ENCODE assay signal across 8 mouse cellular contexts in genomic region chr4:97564656-97565055, GRCm38 (mm10).
A peak's percentile ranks its signal among the peaks of the same experiment; 100 is the strongest.
DNase-seq lines count a peak whose midpoint lies in the region; ATAC-seq lines count a peak whose summit lies in the region.

No protein-coding gene starts in this region.

- H3K9ac ChIP-seq in hindbrain, embryonic 14.5 days: no peak overlapping the region
- no peak overlapping the region for H3K9ac ChIP-seq in hindbrain, embryonic 13.5 days
- H3K9ac ChIP-seq in forebrain, embryonic 15.5 days (replicated peaks): no peak overlapping the region

- no peak overlapping the region for H3K4me2 ChIP-seq in hindbrain, embryonic 14.5 days (replicated peaks)
- no peak overlapping the region for H3K4me2 ChIP-seq in hindbrain, embryonic 13.5 days
- H3K4me2 ChIP-seq in forebrain, embryonic 15.5 days (replicated peaks): no peak overlapping the region

- ATAC-seq in hindbrain, embryonic 14.5 days (ENCODE audit: low FRiP score): no peak
- ATAC-seq in hindbrain, embryonic 13.5 days (ENCODE audit: low FRiP score): no peak
- peak; percentile 92 for ATAC-seq in forebrain, embryonic 15.5 days (replicated peaks)
- no peak for ATAC-seq in cerebellum, adult (ENCODE audit: insufficient number of reproducible peaks, low FRiP score, low TSS enrichment)

- DNase-seq in hindbrain, embryonic 14.5 days (ENCODE audit: low spot score): peak; percentile 51
- DNase-seq in A20 (ENCODE audit: low read depth, low spot score) (peak; percentile 56), ZHBTc4 (ENCODE audit: low read depth, low spot score) (peak; percentile 71)
- peak; percentile 75 for DNase-seq in mesoderm, embryonic 11.5 days (ENCODE audit: low read depth, low spot score)
- no peak for DNase-seq in gastrocnemius, adult 8-10 months (ENCODE audit: low spot score in 2 of 2)

- H3K9me3 ChIP-seq in hindbrain, embryonic 14.5 days (ENCODE audit: control insufficient read depth, low read length): no peaks in the 10 kb centered on the region
- no peaks in the 10 kb centered on the region for H3K9me3 ChIP-seq in hindbrain, embryonic 13.5 days
- no peaks in the 10 kb centered on the region for H3K9me3 ChIP-seq in forebrain, embryonic 15.5 days

- no peaks in the 10 kb centered on the region for H3K36me3 ChIP-seq in hindbrain, embryonic 14.5 days (replicated peaks; ENCODE audit: control insufficient read depth, insufficient read depth)
- H3K36me3 ChIP-seq in hindbrain, embryonic 13.5 days: no peaks in the 10 kb centered on the region
- H3K36me3 ChIP-seq in forebrain, embryonic 15.5 days: no peaks in the 10 kb centered on the region

- H3K27ac ChIP-seq in hindbrain, embryonic 14.5 days: no peak overlapping the region
- H3K27ac ChIP-seq in hindbrain, embryonic 13.5 days: no peak overlapping the region
- no peak overlapping the region for H3K27ac ChIP-seq in forebrain, embryonic 15.5 days (replicated peaks)

- 36% methylated on average over 4 of the region's 4 CpGs for WGBS in hindbrain, embryonic 14.5 days
- 34% methylated on average over 4 of the region's 4 CpGs for WGBS in hindbrain, embryonic 13.5 days
- WGBS in forebrain, embryonic 15.5 days: 19% methylated on average over 4 of the region's 4 CpGs

- no peak overlapping the region for H3K4me3 ChIP-seq in hindbrain, embryonic 14.5 days (replicated peaks; ENCODE audit: low read length)
- no peak overlapping the region for H3K4me3 ChIP-seq in hindbrain, embryonic 13.5 days
- no peak overlapping the region for H3K4me3 ChIP-seq in forebrain, embryonic 15.5 days

- no peaks in the 10 kb centered on the region for H3K27me3 ChIP-seq in hindbrain, embryonic 14.5 days (ENCODE audit: control insufficient read depth, insufficient read depth, low read length)
- H3K27me3 ChIP-seq in hindbrain, embryonic 13.5 days: no peaks in the 10 kb centered on the region
- H3K27me3 ChIP-seq in forebrain, embryonic 15.5 days: no peaks in the 10 kb centered on the region

- no peaks in the 10 kb centered on the region for H3K4me1 ChIP-seq in hindbrain, embryonic 14.5 days (replicated peaks; ENCODE audit: control insufficient read depth, insufficient read depth, low read length)
- no peaks in the 10 kb centered on the region for H3K4me1 ChIP-seq in hindbrain, embryonic 13.5 days (replicated peaks)
- no peaks in the 10 kb centered on the region for H3K4me1 ChIP-seq in forebrain, embryonic 15.5 days

Comparison
In these comparisons a context has a peak if more than half of its experiments do, and no peak if none do; other contexts are left out.
1. DNase-seq: peak in hindbrain, embryonic 14.5 days (single experiment), A20 (single experiment), ZHBTc4 (single experiment) and mesoderm, embryonic 11.5 days (single experiment); none in gastrocnemius, adult 8-10 months (0 of 2).